Mouse (Mus musculus): Measurements from ENCODE around the gene Zfp292. TPM values are rescaled to one million over a fixed set of nuclear protein-coding genes. Genes with fewer than 3 reads are reported as not detected.

Gene Zfp292
- polyA plus RNA-seq, 1 experiment from 2014 or later, result 16.8 TPM

- Histone ChIP-seq H3K27me3 (replicated peaks) (no peaks in the 10 kb centered on the region), H3K36me3 (no peaks in the 10 kb centered on the region), H3K4me1 (replicated peaks) (no peaks in the 10 kb centered on the region), H3K9me3 (no peaks in the 10 kb centered on the region), H3K9ac (no peak overlapping the region), H3K27ac (no peak overlapping the region), H3K4me3 (replicated peaks) (no peak overlapping the region), H3K4me2 (replicated peaks) (no peak overlapping the region)
- WGBS, result 42% methylated on average over 4 of the region's 4 CpGs
- ATAC-seq, result no peak
Observed at GRCm38 (mm10) chr4:34782730-34783129, 100.0 kb downstream of the Zfp292 start.

- Histone ChIP-seq H3K4me3 (replicated peaks) (peak within 1 kb of the TSS; percentile 58), H3K9me3 (no peaks in the 10 kb centered on the region), H3K4me2 (replicated peaks) (peak within 1 kb of the TSS; percentile 63), H3K27ac (peak within 1 kb of the TSS; percentile 62; the same call in 1 of the 2 replicates), H3K9ac (peak within 1 kb of the TSS; percentile 66), H3K27me3 (replicated peaks) (no peaks in the 10 kb centered on the region), H3K4me1 (replicated peaks) (no peaks in the 10 kb centered on the region), H3K36me3 (no peaks in the 10 kb centered on the region)
- peak; percentile 96 for ATAC-seq
- WGBS, result 6% methylated on average over 40 of the region's 40 CpGs
Observed at GRCm38 (mm10) chr4:34777677-34778527, 104.9 kb downstream of the Zfp292 start, which contains the start of gene Smim8. Gene Smim8 (minus strand): TSS chr4:34778423.

- H3K27ac ChIP-seq, result no peak overlapping the region
- no peaks in the 10 kb centered on the region for H3K27me3 ChIP-seq (replicated peaks)
- no peak overlapping the region for H3K4me3 ChIP-seq (replicated peaks)
- H3K4me2 ChIP-seq (replicated peaks), result no peak overlapping the region
- ATAC-seq, result no peak
- no peaks in the 10 kb centered on the region for H3K36me3 ChIP-seq
- 16% methylated on average over 8 of the region's 8 CpGs for WGBS
- no peak overlapping the region for H3K9ac ChIP-seq
- no peaks in the 10 kb centered on the region for H3K4me1 ChIP-seq (replicated peaks)
- H3K9me3 ChIP-seq, result no peaks in the 10 kb centered on the region
Observed at GRCm38 (mm10) chr4:34771652-34772371, 110.9 kb downstream of the Zfp292 start.

- 85% methylated on average over 1 of the region's 1 CpGs for WGBS
- no peak within 1 kb of the TSS for H3K4me3 ChIP-seq (replicated peaks)
- no peak within 1 kb of the TSS for H3K4me2 ChIP-seq (replicated peaks)
- H3K9me3 ChIP-seq, result no peaks in the 10 kb centered on the region
- no peak within 1 kb of the TSS for H3K9ac ChIP-seq
- no peaks in the 10 kb centered on the region for H3K27me3 ChIP-seq (replicated peaks)
- no peak for ATAC-seq
- H3K4me1 ChIP-seq (replicated peaks), result no peaks in the 10 kb centered on the region
- no peaks in the 10 kb centered on the region for H3K36me3 ChIP-seq
- no peak within 1 kb of the TSS for H3K27ac ChIP-seq
Observed at GRCm38 (mm10) chr4:34756163-34756562, 126.6 kb downstream of the Zfp292 start, which contains the start of gene Gm136. Gene Gm136 (minus strand): TSS chr4:34756263.

Other genes starting within 250 kb of the Zfp292 start
- 61.6 and 71.4 TPM in 2 replicates for gene Slc35a1, start 195.5 kb downstream of the Zfp292 start, polyA plus RNA-seq (2015; fragmentation: Nextera tagmentation; extraction: Ambion mirVana)
- 0.20 TPM in 1 of 2 replicates, not detected in the other for gene Cfap206, start 152.8 kb downstream of the Zfp292 start, polyA plus RNA-seq (2015; fragmentation: Nextera tagmentation; extraction: Ambion mirVana)
- not detected in 2 replicates for gene Gm136, start 126.7 kb downstream of the Zfp292 start, polyA plus RNA-seq (2015; fragmentation: Nextera tagmentation; extraction: Ambion mirVana)
- 41.5 and 49.1 TPM in 2 replicates for gene Smim8, start 104.5 kb downstream of the Zfp292 start, polyA plus RNA-seq (2015; fragmentation: Nextera tagmentation; extraction: Ambion mirVana)
- not detected in 2 replicates for gene Cga, start 10.8 kb upstream of the Zfp292 start, polyA plus RNA-seq (2015; fragmentation: Nextera tagmentation; extraction: Ambion mirVana)

Data from intestine, embryonic 15.5 days (tissue).